Mouse (Mus musculus): ENCODE data around the gene Ralgapa1. TPM values are rescaled to one million over a fixed set of nuclear protein-coding genes. Genes with fewer than 3 reads are reported as not detected.
A peak's percentile ranks its signal among the peaks of the same experiment; 100 is the strongest.

Ralgapa1 gene
- polyA plus RNA-seq, 1 experiment from 2014 or later, result 24.0 TPM

- 32% methylated on average over 4 of the region's 4 CpGs for WGBS
- Histone ChIP-seq H3K4me1 (ENCODE audit: control insufficient read depth, insufficient read depth, low read length) (0 out of 2 replicates have a peak, but pooled peaks cover 3% of the 10 kb centered on the region), H3K4me2 (ENCODE audit: low read length) (no peak overlapping the region), H3K27ac (ENCODE audit: low read length) (no peak overlapping the region), H3K4me3 (ENCODE audit: low read depth, low read length) (no peak overlapping the region), H3K9me3 (replicated peaks; ENCODE audit: control insufficient read depth, low read length, poor library complexity, severe bottlenecking) (no peaks in the 10 kb centered on the region), H3K9ac (ENCODE audit: low read depth, low read length) (no peak overlapping the region), H3K36me3 (ENCODE audit: control insufficient read depth, insufficient read depth, low read length) (no peaks in the 10 kb centered on the region), H3K27me3 (ENCODE audit: control insufficient read depth, insufficient read depth, low read depth, low read length) (no peaks in the 10 kb centered on the region)
- no peak for ATAC-seq
Observed at GRCm38 (mm10) chr12:55626711-55627110, 194.3 kb downstream of the Ralgapa1 start.

DNA sequence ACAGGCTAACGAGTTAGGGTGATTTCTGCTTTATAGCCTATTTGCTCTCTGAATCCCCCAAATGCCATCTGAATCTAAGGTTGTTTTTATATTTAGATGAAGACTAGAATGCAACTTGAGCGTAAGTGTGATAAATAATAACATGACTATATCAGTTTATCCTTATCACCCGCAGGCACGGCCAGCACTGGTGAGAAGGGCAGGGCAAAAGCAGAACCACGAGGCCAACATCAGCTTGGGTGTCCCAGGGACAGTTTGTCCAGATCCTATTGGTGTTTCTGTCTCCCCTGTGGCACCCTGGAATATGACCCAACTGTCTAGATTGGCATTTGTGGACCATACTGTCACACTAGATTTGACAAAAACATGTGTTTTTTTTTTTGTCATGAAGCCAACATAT lies 197.7 kb downstream of the Ralgapa1 start:
- H3K4me2 ChIP-seq (ENCODE audit: low read length), result no peak overlapping the region
- no peaks in the 10 kb centered on the region for H3K27me3 ChIP-seq (ENCODE audit: control insufficient read depth, insufficient read depth, low read depth, low read length)
- H3K4me3 ChIP-seq (ENCODE audit: low read depth, low read length), result no peak overlapping the region
- no peaks in the 10 kb centered on the region for H3K9me3 ChIP-seq (replicated peaks; ENCODE audit: control insufficient read depth, low read length, poor library complexity, severe bottlenecking)
- H3K27ac ChIP-seq (ENCODE audit: low read length), result no peak overlapping the region
- 0 out of 2 replicates have a peak, but pooled peaks cover 3% of the 10 kb centered on the region for H3K4me1 ChIP-seq (ENCODE audit: control insufficient read depth, insufficient read depth, low read length)
- no peak for ATAC-seq
- WGBS, result 77% methylated on average over 5 of the region's 5 CpGs
- no peak overlapping the region for H3K9ac ChIP-seq (ENCODE audit: low read depth, low read length)
- H3K36me3 ChIP-seq (ENCODE audit: control insufficient read depth, insufficient read depth, low read length), result no peaks in the 10 kb centered on the region

DNA sequence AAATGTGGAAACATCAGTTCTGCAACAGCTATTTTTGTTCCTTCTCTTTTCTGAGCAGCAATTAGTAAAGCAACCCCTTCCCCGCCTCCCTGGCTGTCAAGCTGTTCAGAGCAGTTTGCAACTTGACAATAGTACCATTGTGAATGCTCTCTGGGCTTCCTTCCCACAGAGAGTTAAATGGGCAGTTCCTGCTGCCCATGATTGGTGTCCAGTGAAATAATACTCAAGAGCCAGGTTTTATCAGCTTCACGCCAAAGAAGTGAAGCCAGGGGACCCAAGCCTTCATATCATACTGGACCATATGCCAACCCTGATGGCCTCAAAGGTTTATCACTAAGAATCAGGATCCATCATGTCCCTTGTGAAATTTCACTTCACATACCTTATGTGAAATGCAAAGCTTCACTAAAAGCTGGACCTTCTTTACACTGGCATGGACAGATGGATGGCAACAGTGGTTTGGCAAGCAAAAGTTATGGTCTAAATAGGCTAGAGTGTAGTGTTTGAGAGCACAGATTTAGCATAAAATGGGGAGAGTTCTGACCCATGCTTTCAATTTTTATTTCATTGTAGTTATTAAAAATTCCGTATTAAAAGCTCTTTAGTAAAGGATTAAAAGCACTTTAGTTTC lies 198.2 kb downstream of the Ralgapa1 start:
- ATAC-seq, result no peak
- Histone ChIP-seq H3K9me3 (replicated peaks; ENCODE audit: control insufficient read depth, low read length, poor library complexity, severe bottlenecking) (no peaks in the 10 kb centered on the region), H3K9ac (ENCODE audit: low read depth, low read length) (no peak overlapping the region)

DNA sequence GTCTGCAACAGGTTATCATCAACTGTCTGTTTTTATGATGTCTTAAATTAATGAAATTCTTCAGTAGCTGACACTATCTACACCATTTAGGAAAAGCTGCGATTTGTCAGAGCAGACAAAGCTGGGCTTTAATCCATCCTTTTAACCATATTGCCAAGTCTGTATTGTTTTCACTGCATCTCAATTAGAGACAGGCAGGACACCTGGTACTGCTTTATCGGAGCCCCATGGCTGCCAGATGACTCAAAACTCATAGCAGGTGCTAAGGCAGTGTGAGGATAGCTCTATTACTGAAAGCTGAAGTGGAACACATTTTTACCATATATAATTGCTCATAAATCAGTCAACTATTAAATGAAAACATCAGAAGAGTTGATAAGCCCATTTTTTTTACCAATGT lies 200.6 kb downstream of the Ralgapa1 start:
- H3K4me2 ChIP-seq (ENCODE audit: low read length), result no peak overlapping the region
- H3K36me3 ChIP-seq (ENCODE audit: control insufficient read depth, insufficient read depth, low read length), result no peaks in the 10 kb centered on the region
- H3K27me3 ChIP-seq (ENCODE audit: control insufficient read depth, insufficient read depth, low read depth, low read length), result no peaks in the 10 kb centered on the region
- 24% methylated on average over 2 of the region's 2 CpGs for WGBS
- H3K9ac ChIP-seq (ENCODE audit: low read depth, low read length), result no peak overlapping the region
- H3K27ac ChIP-seq (ENCODE audit: low read length), result no peak overlapping the region
- no peaks in the 10 kb centered on the region for H3K9me3 ChIP-seq (replicated peaks; ENCODE audit: control insufficient read depth, low read length, poor library complexity, severe bottlenecking)
- ATAC-seq, result no peak
- H3K4me3 ChIP-seq (ENCODE audit: low read depth, low read length), result no peak overlapping the region
- 0 out of 2 replicates have a peak, but pooled peaks cover 3% of the 10 kb centered on the region for H3K4me1 ChIP-seq (ENCODE audit: control insufficient read depth, insufficient read depth, low read length)

More for the DNA sequence above, 198.2 kb downstream of the Ralgapa1 start:
- Histone ChIP-seq H3K27ac (ENCODE audit: low read length) (no peak overlapping the region), H3K4me1 (ENCODE audit: control insufficient read depth, insufficient read depth, low read length) (0 out of 2 replicates have a peak, but pooled peaks cover 3% of the 10 kb centered on the region), H3K4me2 (ENCODE audit: low read length) (no peak overlapping the region), H3K4me3 (ENCODE audit: low read depth, low read length) (no peak overlapping the region), H3K27me3 (ENCODE audit: control insufficient read depth, insufficient read depth, low read depth, low read length) (no peaks in the 10 kb centered on the region), H3K36me3 (ENCODE audit: control insufficient read depth, insufficient read depth, low read length) (no peaks in the 10 kb centered on the region)
- WGBS, result 29% methylated on average over 3 of the region's 3 CpGs

GRCm38 (mm10) chr12:55610812-55611211 lies 210.2 kb downstream of the Ralgapa1 start:
- no peak overlapping the region for H3K27ac ChIP-seq (ENCODE audit: low read length)
- no peak overlapping the region for H3K9ac ChIP-seq (ENCODE audit: low read depth, low read length)
- ATAC-seq, result no peak
- 0 out of 2 replicates have a peak, but pooled peaks cover 4% of the 10 kb centered on the region for H3K36me3 ChIP-seq (ENCODE audit: control insufficient read depth, insufficient read depth, low read length)
- H3K4me3 ChIP-seq (ENCODE audit: low read depth, low read length), result no peak overlapping the region
- 78% methylated on average over 2 of the region's 2 CpGs for WGBS
- no peaks in the 10 kb centered on the region for H3K27me3 ChIP-seq (ENCODE audit: control insufficient read depth, insufficient read depth, low read depth, low read length)
- no peaks in the 10 kb centered on the region for H3K4me1 ChIP-seq (ENCODE audit: control insufficient read depth, insufficient read depth, low read length)
- H3K9me3 ChIP-seq (replicated peaks; ENCODE audit: control insufficient read depth, low read length, poor library complexity, severe bottlenecking), result no peaks in the 10 kb centered on the region
- H3K4me2 ChIP-seq (ENCODE audit: low read length), result no peak overlapping the region

DNA sequence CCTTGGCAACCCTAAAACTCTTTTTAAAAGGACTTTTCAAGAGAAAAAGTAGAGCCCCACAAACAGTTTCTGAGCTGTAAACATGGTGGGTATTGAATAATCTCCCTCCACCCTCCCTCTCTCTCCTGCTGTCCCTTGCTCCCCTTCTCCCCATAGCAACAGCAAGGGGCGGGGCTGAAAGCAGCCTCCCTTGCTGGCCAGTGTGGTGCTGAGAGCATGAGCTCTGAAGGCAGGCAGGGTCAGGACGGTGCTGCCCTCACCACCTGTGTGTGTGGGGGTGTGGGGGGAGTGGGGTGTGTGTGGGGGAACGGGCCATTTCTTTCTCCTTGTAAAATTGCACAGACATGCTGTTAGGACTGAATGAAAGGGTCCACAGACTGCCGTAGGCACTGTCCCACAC lies 213.1 kb downstream of the Ralgapa1 start:
- no peak for ATAC-seq
- Histone ChIP-seq H3K4me1 (ENCODE audit: control insufficient read depth, insufficient read depth, low read length) (no peaks in the 10 kb centered on the region), H3K36me3 (ENCODE audit: control insufficient read depth, insufficient read depth, low read length) (0 out of 2 replicates have a peak, but pooled peaks cover 4% of the 10 kb centered on the region), H3K4me2 (ENCODE audit: low read length) (no peak overlapping the region), H3K27ac (ENCODE audit: low read length) (no peak overlapping the region), H3K9ac (ENCODE audit: low read depth, low read length) (no peak overlapping the region), H3K9me3 (replicated peaks; ENCODE audit: control insufficient read depth, low read length, poor library complexity, severe bottlenecking) (no peaks in the 10 kb centered on the region), H3K4me3 (ENCODE audit: low read depth, low read length) (no peak overlapping the region), H3K27me3 (ENCODE audit: control insufficient read depth, insufficient read depth, low read depth, low read length) (no peaks in the 10 kb centered on the region)
- WGBS, result 25% methylated on average over 4 of the region's 4 CpGs

- Histone ChIP-seq H3K27ac (ENCODE audit: low read length) (no peak overlapping the region), H3K4me3 (ENCODE audit: low read depth, low read length) (no peak overlapping the region), H3K27me3 (ENCODE audit: control insufficient read depth, insufficient read depth, low read depth, low read length) (peaks cover 16% of the 10 kb centered on the region), H3K4me2 (ENCODE audit: low read length) (no peak overlapping the region), H3K4me1 (ENCODE audit: control insufficient read depth, insufficient read depth, low read length) (peaks cover 10% of the 10 kb centered on the region), H3K9me3 (replicated peaks; ENCODE audit: control insufficient read depth, low read length, poor library complexity, severe bottlenecking) (no peaks in the 10 kb centered on the region), H3K36me3 (ENCODE audit: control insufficient read depth, insufficient read depth, low read length) (no peaks in the 10 kb centered on the region), H3K9ac (ENCODE audit: low read depth, low read length) (no peak overlapping the region)
- ATAC-seq, result no peak
- WGBS, result 79% methylated on average over 3 of the region's 3 CpGs
Observed at GRCm38 (mm10) chr12:55604411-55604810, 216.6 kb downstream of the Ralgapa1 start.

DNA sequence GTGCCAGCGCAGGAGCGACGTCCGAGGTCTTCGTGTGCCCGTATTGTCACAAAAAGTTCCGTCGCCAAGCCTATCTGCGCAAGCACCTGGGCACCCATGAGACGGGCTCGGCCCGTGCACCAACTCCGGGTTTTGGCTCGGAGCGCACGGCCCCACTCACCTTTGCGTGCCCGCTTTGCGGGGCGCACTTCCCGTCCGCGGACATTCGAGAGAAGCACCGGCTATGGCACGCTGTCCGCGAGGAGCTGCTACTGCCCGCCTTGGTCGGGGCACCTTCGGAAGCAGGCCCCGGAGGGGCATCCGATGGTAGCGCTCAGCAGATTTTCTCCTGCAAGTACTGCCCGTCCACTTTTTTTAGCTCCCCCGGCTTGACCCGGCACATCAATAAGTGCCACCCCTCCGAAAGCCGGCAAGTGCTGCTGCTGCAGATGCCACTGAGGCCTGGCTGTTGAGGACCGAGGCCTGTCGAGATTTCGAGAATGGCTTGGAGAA lies 220.4 kb downstream of the Ralgapa1 start:
- 5% methylated on average over 42 of the region's 42 CpGs for WGBS
- Histone ChIP-seq H3K27me3 (ENCODE audit: control insufficient read depth, insufficient read depth, low read depth, low read length) (peaks cover 43% of the 10 kb centered on the region), H3K4me1 (ENCODE audit: control insufficient read depth, insufficient read depth, low read length) (peaks cover 24% of the 10 kb centered on the region)

DNA sequence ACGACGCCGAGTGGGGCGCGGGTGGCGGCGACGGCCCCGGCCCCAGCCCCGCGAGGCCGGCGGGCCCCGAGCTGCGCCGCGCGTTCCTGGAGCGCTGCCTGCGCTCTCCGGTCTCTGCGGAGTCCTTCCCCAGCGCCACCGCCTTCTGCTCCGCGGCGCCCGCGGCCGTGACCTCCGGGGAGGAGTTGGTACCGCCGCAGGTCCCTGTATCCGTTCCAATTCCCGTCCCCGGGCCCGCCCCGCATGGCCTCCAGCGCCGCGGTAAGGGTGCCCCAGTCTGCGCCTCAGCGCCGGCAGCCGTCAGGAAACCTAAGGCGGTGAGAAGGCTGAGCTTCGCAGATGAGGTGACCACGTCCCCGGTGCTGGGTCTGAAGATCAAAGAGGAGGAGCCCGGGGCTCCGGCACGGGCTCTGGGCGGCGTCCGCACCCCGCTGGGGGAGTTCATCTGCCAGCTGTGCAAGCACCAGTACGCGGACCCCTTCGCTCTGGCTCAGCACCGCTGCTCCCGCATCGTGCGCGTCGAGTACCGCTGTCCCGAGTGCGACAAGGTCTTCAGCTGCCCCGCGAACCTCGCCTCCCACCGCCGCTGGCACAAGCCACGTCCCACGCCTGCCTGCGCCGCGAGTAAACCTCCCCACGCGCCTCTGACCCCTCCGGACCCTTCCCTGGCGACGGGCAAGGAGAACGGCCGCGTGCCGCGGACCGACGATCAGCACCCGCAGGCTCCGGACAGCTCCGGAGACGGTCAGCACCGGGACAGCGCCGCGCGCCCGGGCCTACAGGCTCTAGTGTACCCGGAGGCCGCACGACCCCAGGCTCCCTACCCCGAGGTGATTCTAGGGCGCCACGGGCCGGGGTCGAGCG lies 221.1 kb downstream of the Ralgapa1 start:
- no peaks in the 10 kb centered on the region for H3K9me3 ChIP-seq (replicated peaks; ENCODE audit: control insufficient read depth, low read length, poor library complexity, severe bottlenecking)
- peaks cover 24% of the 10 kb centered on the region for H3K4me1 ChIP-seq (ENCODE audit: control insufficient read depth, insufficient read depth, low read length)
- peak overlapping the region; percentile 97 for H3K4me2 ChIP-seq (ENCODE audit: low read length)
- H3K4me3 ChIP-seq (ENCODE audit: low read depth, low read length), result peak overlapping the region; percentile 45
- peak; percentile 49 for ATAC-seq
- H3K27me3 ChIP-seq (ENCODE audit: control insufficient read depth, insufficient read depth, low read depth, low read length), result peaks cover 43% of the 10 kb centered on the region
- no peak overlapping the region for H3K27ac ChIP-seq (ENCODE audit: low read length)
- H3K9ac ChIP-seq (ENCODE audit: low read depth, low read length), result peak overlapping the region; percentile 62
- no peaks in the 10 kb centered on the region for H3K36me3 ChIP-seq (ENCODE audit: control insufficient read depth, insufficient read depth, low read length)
- WGBS, result under 1% methylated on average over 102 of the region's 109 CpGs

More for the DNA sequence above, 220.4 kb downstream of the Ralgapa1 start:
- Histone ChIP-seq H3K36me3 (ENCODE audit: control insufficient read depth, insufficient read depth, low read length) (no peaks in the 10 kb centered on the region), H3K9ac (ENCODE audit: low read depth, low read length) (no peak overlapping the region), H3K9me3 (replicated peaks; ENCODE audit: control insufficient read depth, low read length, poor library complexity, severe bottlenecking) (no peaks in the 10 kb centered on the region), H3K27ac (ENCODE audit: low read length) (no peak overlapping the region), H3K4me2 (ENCODE audit: low read length) (peak overlapping the region; percentile 97), H3K4me3 (ENCODE audit: low read depth, low read length) (peak overlapping the region; percentile 45)
- ATAC-seq, result no peak; the same call in 1 of the 2 replicates
